Mouse (Mus musculus): ENCODE measurements around the gene Hbb-bh2.

- TF ChIP-seq CTCF (IDR thresholded peaks at IDR 0.05; ENCODE audit: low read depth, low read length) = no peak
- TF ChIP-seq POLR2A (IDR thresholded peaks at IDR 0.05; ENCODE audit: extremely low read depth, insufficient read depth, low read length) = no peak
These were observed 14.6 kb downstream of the Hbb-bh2 start for GRCm38 (mm10) chr7:103825536-103826254.
